Mouse (Mus musculus): ENCODE results near the gene Cdc42ep1. TPM values are rescaled to one million over a fixed set of nuclear protein-coding genes. Genes with fewer than 3 reads are reported as not detected.

Cdc42ep1 gene
- polyA plus RNA-seq, 1 experiment from 2014 or later: 10.7 TPM

- WGBS: 46% methylated on average over 10 of the region's 10 CpGs
- H3K9ac ChIP-seq: no peak overlapping the region
- H3K27me3 ChIP-seq (ENCODE audit: control insufficient read depth, insufficient read depth, low read length): no peaks in the 10 kb centered on the region
- no peak overlapping the region for H3K4me3 ChIP-seq (replicated peaks; ENCODE audit: low read length)
- peak overlapping the region; percentile 29 for H3K27ac ChIP-seq
- no peak overlapping the region for H3K4me2 ChIP-seq (replicated peaks)
- no peak for ATAC-seq (ENCODE audit: low FRiP score)
- peaks cover 21% of the 10 kb centered on the region for H3K4me1 ChIP-seq (replicated peaks; ENCODE audit: control insufficient read depth, insufficient read depth, low read length)
- H3K36me3 ChIP-seq (replicated peaks; ENCODE audit: control insufficient read depth, insufficient read depth): no peaks in the 10 kb centered on the region
- H3K9me3 ChIP-seq (ENCODE audit: control insufficient read depth, low read length): no peaks in the 10 kb centered on the region
- DNase-seq (ENCODE audit: low spot score): no peak
Observed at GRCm38 (mm10) chr15:78834233-78835005, 8.0 kb upstream of the Cdc42ep1 start.

GRCm38 (mm10) chr15:78835200-78836085 lies 7.0 kb upstream of the Cdc42ep1 start:
- H3K27me3 ChIP-seq (ENCODE audit: control insufficient read depth, insufficient read depth, low read length): no peaks in the 10 kb centered on the region
- no peaks in the 10 kb centered on the region for H3K9me3 ChIP-seq (ENCODE audit: control insufficient read depth, low read length)
- no peak overlapping the region for H3K9ac ChIP-seq
- no peak overlapping the region for H3K4me2 ChIP-seq (replicated peaks)
- 8% methylated on average over 12 of the region's 12 CpGs for WGBS
- ATAC-seq (ENCODE audit: low FRiP score) (peak; percentile 33; the same call in 1 of the 2 replicates), DNase-seq (ENCODE audit: low spot score) (no peak)
- H3K4me3 ChIP-seq (replicated peaks; ENCODE audit: low read length): no peak overlapping the region
- H3K27ac ChIP-seq: peak overlapping the region; percentile 29
- no peaks in the 10 kb centered on the region for H3K36me3 ChIP-seq (replicated peaks; ENCODE audit: control insufficient read depth, insufficient read depth)
- peaks cover 31% of the 10 kb centered on the region for H3K4me1 ChIP-seq (replicated peaks; ENCODE audit: control insufficient read depth, insufficient read depth, low read length)

GRCm38 (mm10) chr15:78836086-78836621 lies 6.3 kb upstream of the Cdc42ep1 start:
- 37% methylated on average over 8 of the region's 8 CpGs for WGBS
- H3K4me1 ChIP-seq (replicated peaks; ENCODE audit: control insufficient read depth, insufficient read depth, low read length): peaks cover 37% of the 10 kb centered on the region

GRCm38 (mm10) chr15:78839744-78840143 lies 2.7 kb upstream of the Cdc42ep1 start:
- peaks cover 42% of the 10 kb centered on the region for H3K4me1 ChIP-seq (replicated peaks; ENCODE audit: control insufficient read depth, insufficient read depth, low read length)
- H3K9me3 ChIP-seq (ENCODE audit: control insufficient read depth, low read length): no peaks in the 10 kb centered on the region
- DNase-seq (ENCODE audit: low spot score) (no peak), ATAC-seq (ENCODE audit: low FRiP score) (no peak)
- no peak overlapping the region for H3K9ac ChIP-seq
- peak overlapping the region; percentile 22; the same call in 1 of the 2 replicates for H3K27ac ChIP-seq
- peaks cover 30% of the 10 kb centered on the region for H3K27me3 ChIP-seq (ENCODE audit: control insufficient read depth, insufficient read depth, low read length)
- H3K4me3 ChIP-seq (replicated peaks; ENCODE audit: low read length): no peak overlapping the region
- H3K36me3 ChIP-seq (replicated peaks; ENCODE audit: control insufficient read depth, insufficient read depth): no peaks in the 10 kb centered on the region
- no peak overlapping the region for H3K4me2 ChIP-seq (replicated peaks)
- WGBS: 0% methylated on average over 2 of the region's 2 CpGs

More at GRCm38 (mm10) chr15:78836086-78836621, 6.3 kb upstream of the Cdc42ep1 start:
- Histone ChIP-seq H3K4me3 (replicated peaks; ENCODE audit: low read length) (no peak overlapping the region), H3K9me3 (ENCODE audit: control insufficient read depth, low read length) (no peaks in the 10 kb centered on the region), H3K27ac (peak overlapping the region; percentile 29; the same call in 1 of the 2 replicates), H3K9ac (no peak overlapping the region), H3K27me3 (ENCODE audit: control insufficient read depth, insufficient read depth, low read length) (no peaks in the 10 kb centered on the region), H3K4me2 (replicated peaks) (no peak overlapping the region), H3K36me3 (replicated peaks; ENCODE audit: control insufficient read depth, insufficient read depth) (no peaks in the 10 kb centered on the region)
- no peak for ATAC-seq (ENCODE audit: low FRiP score)
- DNase-seq (ENCODE audit: low spot score): no peak

- no peak overlapping the region for H3K27ac ChIP-seq
- no peak overlapping the region for H3K9ac ChIP-seq
- H3K9me3 ChIP-seq (ENCODE audit: control insufficient read depth, low read length): no peaks in the 10 kb centered on the region
- no peak for ATAC-seq (ENCODE audit: low FRiP score)
- no peaks in the 10 kb centered on the region for H3K36me3 ChIP-seq (replicated peaks; ENCODE audit: control insufficient read depth, insufficient read depth)
- 62% methylated on average over 3 of the region's 3 CpGs for WGBS
- H3K4me3 ChIP-seq (replicated peaks; ENCODE audit: low read length): no peak overlapping the region
- no peak overlapping the region for H3K4me2 ChIP-seq (replicated peaks)
- DNase-seq (ENCODE audit: low spot score): no peak
- H3K27me3 ChIP-seq (ENCODE audit: control insufficient read depth, insufficient read depth, low read length): peaks cover 31% of the 10 kb centered on the region
- H3K4me1 ChIP-seq (replicated peaks; ENCODE audit: control insufficient read depth, insufficient read depth, low read length): peaks cover 37% of the 10 kb centered on the region
Observed at GRCm38 (mm10) chr15:78840241-78840640, 2.2 kb upstream of the Cdc42ep1 start.

- ATAC-seq (ENCODE audit: low FRiP score): no peak
- no peak overlapping the region for H3K27ac ChIP-seq
- H3K27me3 ChIP-seq (ENCODE audit: control insufficient read depth, insufficient read depth, low read length): peaks cover 31% of the 10 kb centered on the region
- peaks cover 32% of the 10 kb centered on the region for H3K4me1 ChIP-seq (replicated peaks; ENCODE audit: control insufficient read depth, insufficient read depth, low read length)
- no peak for DNase-seq (ENCODE audit: low spot score)
- no peaks in the 10 kb centered on the region for H3K36me3 ChIP-seq (replicated peaks; ENCODE audit: control insufficient read depth, insufficient read depth)
- H3K4me3 ChIP-seq (replicated peaks; ENCODE audit: low read length): no peak overlapping the region
- H3K4me2 ChIP-seq (replicated peaks): no peak overlapping the region
- no peaks in the 10 kb centered on the region for H3K9me3 ChIP-seq (ENCODE audit: control insufficient read depth, low read length)
- H3K9ac ChIP-seq: no peak overlapping the region
- WGBS: 43% methylated on average over 11 of the region's 11 CpGs
Observed at GRCm38 (mm10) chr15:78840751-78841150, 1.7 kb upstream of the Cdc42ep1 start.

- H3K4me3 ChIP-seq (replicated peaks; ENCODE audit: low read length): no peak overlapping the region
- no peak for ATAC-seq (ENCODE audit: low FRiP score)
- H3K27me3 ChIP-seq (ENCODE audit: control insufficient read depth, insufficient read depth, low read length): peaks cover 31% of the 10 kb centered on the region
- H3K36me3 ChIP-seq (replicated peaks; ENCODE audit: control insufficient read depth, insufficient read depth): no peaks in the 10 kb centered on the region
- no peak overlapping the region for H3K4me2 ChIP-seq (replicated peaks)
- H3K27ac ChIP-seq: no peak overlapping the region
- peaks cover 29% of the 10 kb centered on the region; the same call in 1 of the 2 replicates for H3K4me1 ChIP-seq (replicated peaks; ENCODE audit: control insufficient read depth, insufficient read depth, low read length)
- WGBS: 56% methylated on average over 6 of the region's 6 CpGs
- no peaks in the 10 kb centered on the region for H3K9me3 ChIP-seq (ENCODE audit: control insufficient read depth, low read length)
- DNase-seq (ENCODE audit: low spot score): no peak
- H3K9ac ChIP-seq: no peak overlapping the region
Observed at GRCm38 (mm10) chr15:78841161-78841790, 1.1 kb upstream of the Cdc42ep1 start.

GRCm38 (mm10) chr15:78843581-78844469 lies 1.4 kb downstream of the Cdc42ep1 start:
- peak overlapping the region; percentile 29; the same call in 1 of the 2 replicates for H3K9ac ChIP-seq
- WGBS: 44% methylated on average over 21 of the region's 21 CpGs
- peaks cover 31% of the 10 kb centered on the region for H3K27me3 ChIP-seq (ENCODE audit: control insufficient read depth, insufficient read depth, low read length)
- H3K4me3 ChIP-seq (replicated peaks; ENCODE audit: low read length): peak overlapping the region; percentile 33
- no peaks in the 10 kb centered on the region for H3K36me3 ChIP-seq (replicated peaks; ENCODE audit: control insufficient read depth, insufficient read depth)
- ATAC-seq (ENCODE audit: low FRiP score): no peak
- peak overlapping the region; percentile 50 for H3K4me2 ChIP-seq (replicated peaks)
- peaks cover 29% of the 10 kb centered on the region; the same call in 1 of the 2 replicates for H3K4me1 ChIP-seq (replicated peaks; ENCODE audit: control insufficient read depth, insufficient read depth, low read length)
- no peaks in the 10 kb centered on the region for H3K9me3 ChIP-seq (ENCODE audit: control insufficient read depth, low read length)
- 0 out of 2 replicates have a peak overlapping the region, but pooled peaks have one; percentile 44 for H3K27ac ChIP-seq
- DNase-seq (ENCODE audit: low spot score): no peak
